Mouse (Mus musculus): ENCODE measurements at regions not wholly inside any gene's neighbourhood (a gene's known extent, or its start where the extent isn't known, plus 50 kb on each side); places are given as distances from the start of the nearest gene placed in this dataset.

- no peak for DNase-seq (ENCODE audit: low read depth, low spot score)
Observed at GRCm38 (mm10) chr4:65014790-65015189, 109.2 kb upstream of the Pappa start.

DNA sequence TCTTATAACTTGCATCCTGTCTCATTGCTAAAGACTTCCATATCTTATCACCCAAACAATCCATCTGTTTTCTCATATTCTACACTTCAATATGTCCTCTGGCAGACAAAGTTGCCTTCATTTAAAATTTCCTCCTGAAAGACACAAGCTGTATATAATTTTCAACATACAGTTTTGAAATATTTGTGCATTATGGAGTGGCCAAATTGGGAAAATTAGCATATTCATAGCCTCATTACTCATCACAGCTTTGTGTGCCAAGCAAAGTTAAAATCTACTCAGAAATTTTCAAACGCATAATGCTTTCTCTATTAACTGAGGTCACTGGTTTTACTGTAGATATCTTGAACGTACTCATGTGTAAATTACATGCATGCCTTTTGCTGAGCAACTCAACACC, 104.5 kb upstream of the Pappa start:
- no peak for DNase-seq (ENCODE audit: low read depth, low spot score)

DNA sequence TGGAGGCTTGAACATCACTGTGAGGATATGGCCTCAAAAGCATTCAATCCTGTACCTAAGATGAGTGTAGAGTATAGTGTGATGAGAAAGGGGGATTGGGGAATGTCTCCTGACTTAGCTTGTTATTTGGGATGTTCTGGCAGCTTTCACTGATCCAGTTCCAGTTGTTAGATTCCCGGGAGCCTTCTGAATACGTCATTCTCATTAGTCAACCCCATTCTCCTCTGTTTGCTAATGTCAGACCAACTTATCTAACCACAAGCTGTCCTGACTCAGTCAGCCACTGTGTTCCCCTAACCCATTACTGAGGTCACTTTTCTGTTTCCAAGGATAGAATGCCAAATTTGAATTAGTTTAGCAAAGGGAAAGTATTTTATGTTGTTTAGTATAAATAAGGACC, 70.6 kb upstream of the Pappa start:
- DNase-seq (ENCODE audit: low read depth, low spot score): peak; percentile 67

Data from 3T3-L1 (cell line).